Mouse (Mus musculus) midbrain, embryonic 16.5 days (tissue): ENCODE results near the gene Tmem210. TPM values are rescaled to one million over a fixed set of nuclear protein-coding genes. Genes with fewer than 3 reads are reported as not detected.

Source experiments
- ATAC-seq: fragments of 200-750 bp; cut with Nextera tagmentation; 2 replicates; pipeline ENCODE4 v1.8.0; 2017; ENCODE audit warnings: moderate TSS enrichment
- H3K27ac ChIP-seq: fragments of 300-500 bp; sonication (generic); 2 replicates; pipeline ENCODE4 v1.5.1; 2014; ENCODE audit warnings: mild to moderate bottlenecking, low read length, mixed read lengths
- H3K27me3 ChIP-seq: fragments of 300-500 bp; sonication (generic); 2 replicates; pipeline ENCODE4 v1.6.1; 2014; ENCODE audit warnings: low read depth, low read length, mixed read lengths; ENCODE audit not compliant: control insufficient read depth, insufficient read depth
- H3K36me3 ChIP-seq: fragments of 300-500 bp; sonication (generic); 2 replicates; pipeline ENCODE4 v1.6.1; 2014; ENCODE audit warnings: mild to moderate bottlenecking, low read length, moderate library complexity, mixed read lengths; ENCODE audit not compliant: control insufficient read depth, insufficient read depth
- H3K4me1 ChIP-seq: fragments of 300-500 bp; sonication (generic); 2 replicates; pipeline ENCODE4 v1.6.1; 2014; ENCODE audit warnings: mild to moderate bottlenecking, low read length, mixed read lengths; ENCODE audit not compliant: control insufficient read depth, insufficient read depth
- H3K4me2 ChIP-seq: fragments of 300-500 bp; sonication (generic); 2 replicates; pipeline ENCODE4 v1.6.1; 2014; ENCODE audit warnings: mild to moderate bottlenecking, low read length, mixed read lengths
- H3K4me3 ChIP-seq: fragments of 300-500 bp; sonication (generic); 2 replicates; pipeline ENCODE4 v1.5.1; 2014; ENCODE audit warnings: low read depth, mild to moderate bottlenecking, low read length, moderate library complexity, mixed read lengths
- H3K9ac ChIP-seq: fragments of 300-500 bp; sonication (generic); 2 replicates; pipeline ENCODE4 v1.6.1; 2014; ENCODE audit warnings: low read depth, low read length, mixed read lengths
- H3K9me3 ChIP-seq: fragments of 300-500 bp; sonication (generic); replicated peaks from 2 replicates; pipeline ENCODE4 v1.6.1; 2014; ENCODE audit warnings: mild to moderate bottlenecking, low read length, mixed read lengths; ENCODE audit not compliant: control insufficient read depth, poor library complexity, severe bottlenecking
- WGBS: fragments of 180-500 bp; shearing (Covaris S2); extraction: QIAGEN DNeasy Blood & Tissue Kit; methylation state at CpG from one replicate; pipeline ENCODE4 v1.1.7; 2014; 5-methylcytosine and 5-hydroxymethylcytosine counted together
- polyA plus RNA-seq: library from polyadenylated mRNA; unstranded; fragments of >200 nt; fragmentation: Nextera tagmentation; extraction: Ambion mirVana; gene quantifications from 2 replicates; pipeline ENCODE4 v1.2.1, GENCODE M21; 2015

Gene Tmem210
- polyA plus RNA-seq, 1 experiment from 2014 or later, result not detected

DNA sequence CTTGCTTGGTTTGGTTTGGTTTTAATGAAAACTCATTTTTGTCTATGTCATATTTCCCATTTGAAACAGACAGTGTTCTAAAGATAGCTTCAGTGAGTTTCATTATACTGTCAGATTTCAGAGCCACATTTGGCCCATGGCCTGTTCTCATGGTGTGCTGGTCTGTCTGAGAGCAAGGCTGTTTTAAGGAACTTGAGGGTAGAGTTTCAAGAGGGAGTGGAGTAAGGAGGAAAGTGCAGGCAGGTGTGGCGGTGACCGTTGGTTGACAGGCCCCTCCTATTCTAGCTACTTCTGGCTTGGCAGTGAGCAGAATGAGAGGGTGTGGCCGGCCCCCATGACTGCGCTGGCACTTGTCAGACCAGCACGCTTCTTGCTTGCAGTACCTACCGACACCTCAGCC lies 50.4 kb downstream of the Tmem210 start:
- no peak for ATAC-seq
- no peaks in the 10 kb centered on the region for H3K27me3 ChIP-seq
- no peaks in the 10 kb centered on the region for H3K9me3 ChIP-seq
- H3K4me2 ChIP-seq, result no peak overlapping the region
- no peak overlapping the region for H3K9ac ChIP-seq
- H3K4me3 ChIP-seq, result no peak overlapping the region
- H3K36me3 ChIP-seq, result peaks cover 49% of the 10 kb centered on the region
- WGBS, result 92% methylated on average over 6 of the region's 6 CpGs
- H3K4me1 ChIP-seq, result peaks cover 6% of the 10 kb centered on the region
- H3K27ac ChIP-seq, result no peak overlapping the region

Other genes with a start within 250 kb of the Tmem210 start
- 176 and 188 TPM in 2 replicates for gene Nsmf, start 233.8 kb upstream of the Tmem210 start, polyA plus RNA-seq
- not detected in 2 replicates for gene Entpd8, start 207.8 kb upstream of the Tmem210 start, polyA plus RNA-seq
- gene Noxa1, start 193.0 kb upstream of the Tmem210 start, polyA plus RNA-seq, result not detected in 2 replicates
- 13.1 and 15.0 TPM in 2 replicates for gene Nrarp, start 107.4 kb upstream of the Tmem210 start, polyA plus RNA-seq
- gene Tor4a, start 91.3 kb upstream of the Tmem210 start, polyA plus RNA-seq, result 1.2 and 1.4 TPM in 2 replicates
- 116 and 117 TPM in 2 replicates for gene Nelfb, start 76.7 kb upstream of the Tmem210 start, polyA plus RNA-seq
- not detected in 2 replicates for gene Stpg3, start 73.5 kb upstream of the Tmem210 start, polyA plus RNA-seq
- gene Fam166a, start 69.4 kb upstream of the Tmem210 start, polyA plus RNA-seq, result 0.43 TPM in 1 of 2 replicates, not detected in the other
- gene Tubb4b, start 63.4 kb upstream of the Tmem210 start, polyA plus RNA-seq, result 366 and 421 TPM in 2 replicates
- not detected in 2 replicates for gene Slc34a3, start 53.8 kb upstream of the Tmem210 start, polyA plus RNA-seq
- not detected in 2 replicates for gene Rnf224, start 51.4 kb upstream of the Tmem210 start, polyA plus RNA-seq
- gene Rnf208, start 45.9 kb upstream of the Tmem210 start, polyA plus RNA-seq, result 144 and 176 TPM in 2 replicates
- gene Cysrt1, start 45.7 kb upstream of the Tmem210 start, polyA plus RNA-seq, result 0.25 and 0.48 TPM in 2 replicates
- gene AL732309.1, start 41.3 kb upstream of the Tmem210 start, polyA plus RNA-seq, result 4.3 and 4.7 TPM in 2 replicates
- 12.4 and 12.7 TPM in 2 replicates for gene Tmem203, start 32.7 kb upstream of the Tmem210 start, polyA plus RNA-seq
- gene Tprn, start 25.5 kb upstream of the Tmem210 start, polyA plus RNA-seq, result 15.6 and 15.9 TPM in 2 replicates
- gene Ssna1, start 15.7 kb upstream of the Tmem210 start, polyA plus RNA-seq, result 172 and 175 TPM in 2 replicates
- 141 and 144 TPM in 2 replicates for gene Anapc2, start 15.7 kb upstream of the Tmem210 start, polyA plus RNA-seq
- gene Lrrc26, start 1.8 kb downstream of the Tmem210 start, polyA plus RNA-seq, result not detected in 2 replicates
- gene Grin1, start 31.0 kb downstream of the Tmem210 start, polyA plus RNA-seq, result 44.0 and 52.7 TPM in 2 replicates
- 50.7 and 51.0 TPM in 2 replicates for gene Man1b1, start 44.2 kb downstream of the Tmem210 start, polyA plus RNA-seq
- gene Dpp7, start 68.2 kb downstream of the Tmem210 start, polyA plus RNA-seq, result 22.6 and 26.2 TPM in 2 replicates
- gene Uap1l1, start 77.5 kb downstream of the Tmem210 start, polyA plus RNA-seq, result 4.6 and 5.2 TPM in 2 replicates
- 9.0 and 9.2 TPM in 2 replicates for gene Sapcd2, start 84.2 kb downstream of the Tmem210 start, polyA plus RNA-seq
- 3.7 and 9.0 TPM in 2 replicates for gene Entpd2, start 107.7 kb downstream of the Tmem210 start, polyA plus RNA-seq
- gene Npdc1, start 111.2 kb downstream of the Tmem210 start, polyA plus RNA-seq, result 481 and 529 TPM in 2 replicates
- gene Fut7, start 135.1 kb downstream of the Tmem210 start, polyA plus RNA-seq, result 0.09 and 0.80 TPM in 2 replicates
- gene Abca2, start 140.6 kb downstream of the Tmem210 start, polyA plus RNA-seq, result 17.3 and 18.3 TPM in 2 replicates
- gene Clic3, start 168.7 kb downstream of the Tmem210 start, polyA plus RNA-seq, result 2.8 and 3.4 TPM in 2 replicates
- 121 and 130 TPM in 2 replicates for gene Paxx, start 172.9 kb downstream of the Tmem210 start, polyA plus RNA-seq
- 465 and 593 TPM in 2 replicates for gene Ptgds, start 181.9 kb downstream of the Tmem210 start, polyA plus RNA-seq
- gene Lcn12, start 205.8 kb downstream of the Tmem210 start, polyA plus RNA-seq, result not detected in 2 replicates
- 137 and 139 TPM in 2 replicates for gene Fbxw5, start 212.6 kb downstream of the Tmem210 start, polyA plus RNA-seq
- 5.1 and 5.9 TPM in 2 replicates for gene C8g, start 213.6 kb downstream of the Tmem210 start, polyA plus RNA-seq